Mouse (Mus musculus): ENCODE data around the gene Ccdc114. TPM values are rescaled to one million over a fixed set of nuclear protein-coding genes. Genes with fewer than 3 reads are reported as not detected.

The Ccdc114 gene
- polyA plus RNA-seq, 1 experiment from 2014 or later: 6.0 TPM

- Histone ChIP-seq H3K27ac (no peak overlapping the region), H3K4me1 (peaks cover 7% of the 10 kb centered on the region), H3K36me3 (replicated peaks) (no peaks in the 10 kb centered on the region), H3K27me3 (replicated peaks) (no peaks in the 10 kb centered on the region), H3K4me3 (no peak overlapping the region), H3K9ac (no peak overlapping the region), H3K9me3 (no peaks in the 10 kb centered on the region), H3K4me2 (no peak overlapping the region)
- 89% methylated on average over 12 of the region's 12 CpGs for WGBS
- ATAC-seq (replicated peaks): no peak
Measured at GRCm38 (mm10) chr7:45902481-45903002, 21.3 kb upstream of the Ccdc114 start.

DNA sequence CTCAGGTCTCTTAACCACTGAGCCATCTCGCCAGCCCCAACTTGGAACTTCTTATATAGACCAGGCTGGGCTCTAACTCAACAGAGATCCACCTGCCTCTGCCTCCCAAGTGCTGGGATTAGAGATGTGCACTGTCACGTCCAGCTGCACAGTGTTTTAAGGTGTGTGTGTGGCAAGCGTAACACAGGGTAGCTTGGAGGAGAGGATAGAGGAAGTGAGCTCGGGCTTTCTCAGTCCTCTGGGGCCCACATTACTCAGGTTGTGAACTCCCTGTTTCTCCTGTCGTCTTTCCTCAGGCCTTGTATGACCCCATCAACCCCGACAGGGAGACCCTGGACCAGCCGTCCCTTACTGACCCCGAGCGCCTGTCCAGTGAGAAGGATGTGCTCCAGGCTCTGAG is 17.2 kb upstream of the Ccdc114 start:
- no peak for ATAC-seq (replicated peaks)
- H3K9me3 ChIP-seq: no peaks in the 10 kb centered on the region
- H3K27me3 ChIP-seq (replicated peaks): no peaks in the 10 kb centered on the region
- H3K27ac ChIP-seq: no peak overlapping the region
- peaks cover 15% of the 10 kb centered on the region for H3K36me3 ChIP-seq (replicated peaks)
- H3K4me3 ChIP-seq: no peak overlapping the region
- H3K4me2 ChIP-seq: no peak overlapping the region
- 95% methylated on average over 9 of the region's 9 CpGs for WGBS
- H3K9ac ChIP-seq: no peak overlapping the region
- H3K4me1 ChIP-seq: no peaks in the 10 kb centered on the region

DNA sequence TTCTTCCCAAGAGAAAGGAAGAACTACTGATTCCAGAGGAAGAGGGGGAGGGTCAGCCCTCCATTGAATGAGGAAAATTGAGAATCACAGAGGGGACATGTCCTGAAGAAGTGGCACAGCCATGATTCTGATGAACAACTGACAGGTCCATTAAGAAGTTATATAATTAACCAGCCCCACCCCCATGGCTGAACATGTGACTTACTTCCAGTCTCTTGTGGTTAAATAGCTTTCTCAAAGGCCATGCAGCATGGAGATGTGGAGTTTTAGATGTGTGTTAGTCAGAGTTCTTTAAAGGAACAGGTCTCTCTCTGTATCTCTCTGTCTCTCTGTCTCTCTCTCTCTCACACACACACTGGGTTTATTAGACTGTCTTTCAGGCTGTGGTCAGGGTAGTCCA is 15.5 kb upstream of the Ccdc114 start:
- Histone ChIP-seq H3K4me1 (no peaks in the 10 kb centered on the region), H3K4me3 (no peak overlapping the region), H3K36me3 (replicated peaks) (peaks cover 15% of the 10 kb centered on the region), H3K9ac (no peak overlapping the region), H3K27ac (no peak overlapping the region), H3K9me3 (no peaks in the 10 kb centered on the region), H3K4me2 (no peak overlapping the region), H3K27me3 (replicated peaks) (no peaks in the 10 kb centered on the region)
- no peak for ATAC-seq (replicated peaks)

- Histone ChIP-seq H3K9ac (no peak overlapping the region), H3K36me3 (replicated peaks) (peaks cover 15% of the 10 kb centered on the region), H3K4me2 (no peak overlapping the region), H3K9me3 (no peaks in the 10 kb centered on the region), H3K27ac (no peak overlapping the region), H3K4me3 (no peak overlapping the region), H3K27me3 (replicated peaks) (no peaks in the 10 kb centered on the region), H3K4me1 (no peaks in the 10 kb centered on the region)
- ATAC-seq (replicated peaks): no peak
- 92% methylated on average over 16 of the region's 16 CpGs for WGBS
Measured at GRCm38 (mm10) chr7:45909145-45909544, 14.7 kb upstream of the Ccdc114 start.

- WGBS: 88% methylated on average over 6 of the region's 6 CpGs
- H3K36me3 ChIP-seq (replicated peaks): peaks cover 15% of the 10 kb centered on the region
- no peak overlapping the region for H3K9ac ChIP-seq
- H3K4me3 ChIP-seq: no peak overlapping the region
- peaks cover 25% of the 10 kb centered on the region for H3K4me1 ChIP-seq
- 0 out of 2 replicates have a peak, but pooled peaks cover 1% of the 10 kb centered on the region for H3K27me3 ChIP-seq (replicated peaks)
- no peaks in the 10 kb centered on the region for H3K9me3 ChIP-seq
- ATAC-seq (replicated peaks): no peak
- H3K4me2 ChIP-seq: no peak overlapping the region
- H3K27ac ChIP-seq: no peak overlapping the region
Measured at GRCm38 (mm10) chr7:45914067-45914466, 9.8 kb upstream of the Ccdc114 start.

GRCm38 (mm10) chr7:45915011-45915410 is 8.9 kb upstream of the Ccdc114 start:
- Histone ChIP-seq H3K27ac (no peak overlapping the region), H3K4me2 (no peak overlapping the region), H3K9ac (no peak overlapping the region), H3K4me3 (no peak overlapping the region), H3K9me3 (no peaks in the 10 kb centered on the region), H3K27me3 (replicated peaks) (0 out of 2 replicates have a peak, but pooled peaks cover 3% of the 10 kb centered on the region), H3K4me1 (peaks cover 25% of the 10 kb centered on the region), H3K36me3 (replicated peaks) (peaks cover 8% of the 10 kb centered on the region; the same call in 1 of the 2 replicates)
- 92% methylated on average over 5 of the region's 5 CpGs for WGBS
- ATAC-seq (replicated peaks): no peak

DNA sequence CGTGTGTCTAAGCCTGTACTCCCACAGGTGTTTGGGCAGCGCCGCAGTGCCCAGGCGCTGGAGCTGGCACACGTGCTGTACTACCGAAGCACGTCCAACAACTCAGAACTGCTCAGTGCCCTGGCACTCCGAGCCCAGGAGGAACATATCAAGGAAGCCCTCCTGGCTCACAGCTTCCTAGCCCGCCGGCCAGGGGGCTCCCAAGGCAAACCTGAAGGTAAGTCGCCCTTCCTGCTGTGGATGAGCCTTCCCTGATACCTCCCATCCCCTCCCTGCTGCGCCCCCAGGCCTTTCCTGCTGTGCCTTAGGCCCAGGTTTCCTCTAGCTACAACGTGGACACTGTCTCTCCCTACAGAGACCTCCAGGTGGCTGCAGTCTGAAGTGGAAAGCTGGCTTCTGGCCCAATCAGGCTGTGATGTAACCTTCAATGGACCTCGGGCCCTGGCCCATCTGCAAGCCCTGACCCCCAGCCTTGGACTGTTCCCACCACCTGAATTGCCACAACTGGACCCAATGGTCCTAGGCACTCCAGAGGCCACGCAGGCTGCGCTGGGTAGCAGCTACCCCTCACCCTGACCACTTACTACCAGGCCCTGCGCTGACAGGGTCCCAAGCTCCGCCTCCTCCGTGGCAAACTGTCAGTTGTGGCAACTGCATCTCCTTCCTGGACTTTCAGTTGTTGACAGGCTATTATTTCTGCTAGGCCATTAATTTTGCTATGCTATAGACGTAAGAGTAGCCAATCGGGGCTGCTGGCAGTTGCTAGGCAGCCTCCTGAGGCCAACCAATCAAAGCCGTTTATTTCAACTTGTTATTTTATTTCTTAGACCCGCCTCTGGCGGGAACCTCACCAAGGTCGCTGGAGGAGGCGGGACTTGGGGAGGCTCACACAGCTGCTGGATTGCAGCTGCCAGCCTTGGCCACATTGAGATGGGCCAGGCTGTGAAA is 7.5 kb upstream of the Ccdc114 start:
- Histone ChIP-seq H3K4me2 (peak overlapping the region; percentile 60), H3K27ac (peak overlapping the region; percentile 88), H3K36me3 (replicated peaks) (no peaks in the 10 kb centered on the region), H3K9ac (peak overlapping the region; percentile 40), H3K4me3 (peak overlapping the region; percentile 31), H3K4me1 (peaks cover 25% of the 10 kb centered on the region), H3K27me3 (replicated peaks) (0 out of 2 replicates have a peak, but pooled peaks cover 3% of the 10 kb centered on the region), H3K9me3 (no peaks in the 10 kb centered on the region)
- WGBS: 32% methylated on average over 26 of the region's 26 CpGs
- peak; percentile 89 for ATAC-seq (replicated peaks)

GRCm38 (mm10) chr7:45917004-45917704 is 6.7 kb upstream of the Ccdc114 start:
- Histone ChIP-seq H3K27ac (peak overlapping the region; percentile 88), H3K9ac (peak overlapping the region; percentile 27; the same call in 1 of the 2 replicates), H3K36me3 (replicated peaks) (no peaks in the 10 kb centered on the region), H3K4me1 (peaks cover 25% of the 10 kb centered on the region), H3K9me3 (no peaks in the 10 kb centered on the region), H3K4me3 (peak overlapping the region; percentile 31), H3K27me3 (replicated peaks) (0 out of 2 replicates have a peak, but pooled peaks cover 3% of the 10 kb centered on the region), H3K4me2 (peak overlapping the region; percentile 60)
- peak; percentile 9 for ATAC-seq (replicated peaks)
- WGBS: 38% methylated on average over 13 of the region's 13 CpGs

GRCm38 (mm10) chr7:45917926-45918325 is 5.9 kb upstream of the Ccdc114 start:
- peaks cover 32% of the 10 kb centered on the region for H3K4me1 ChIP-seq
- H3K9me3 ChIP-seq: no peaks in the 10 kb centered on the region
- H3K9ac ChIP-seq: no peak overlapping the region
- H3K36me3 ChIP-seq (replicated peaks): no peaks in the 10 kb centered on the region
- 0 out of 2 replicates have a peak, but pooled peaks cover 3% of the 10 kb centered on the region for H3K27me3 ChIP-seq (replicated peaks)
- 85% methylated on average over 15 of the region's 15 CpGs for WGBS
- H3K4me2 ChIP-seq: no peak overlapping the region
- no peak overlapping the region for H3K4me3 ChIP-seq
- ATAC-seq (replicated peaks): no peak
- no peak overlapping the region for H3K27ac ChIP-seq

DNA sequence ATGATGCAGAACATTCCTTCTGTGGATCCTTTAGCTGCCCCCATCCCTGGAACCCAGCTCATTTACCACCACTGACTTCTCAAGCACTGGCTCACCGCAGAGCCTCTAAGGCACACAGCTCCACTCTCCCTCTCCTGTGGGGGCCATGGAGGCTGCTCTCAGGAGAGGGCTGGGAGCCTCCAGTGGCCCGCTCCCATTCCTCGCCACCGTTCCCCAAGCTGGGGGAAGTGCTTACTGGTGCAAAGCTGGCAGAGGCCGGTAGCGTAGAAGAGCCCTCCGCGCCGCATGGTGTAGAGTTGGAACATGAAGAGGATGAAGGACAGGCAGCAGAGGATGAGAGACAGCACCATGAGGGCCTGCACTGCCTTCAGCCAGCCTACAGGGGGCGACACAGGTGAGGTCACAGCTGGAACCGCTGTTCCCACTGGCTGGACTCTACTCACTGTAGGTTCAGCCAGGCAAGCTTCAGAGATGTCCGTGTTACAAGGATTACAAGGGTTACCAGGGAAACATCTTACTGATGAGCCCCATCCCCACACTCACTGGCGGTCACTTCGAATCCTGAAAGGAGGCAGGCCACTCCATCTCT is 4.7 kb upstream of the Ccdc114 start:
- H3K4me1 ChIP-seq: peaks cover 38% of the 10 kb centered on the region
- H3K27ac ChIP-seq: no peak overlapping the region
- H3K4me2 ChIP-seq: no peak overlapping the region
- no peak overlapping the region for H3K9ac ChIP-seq
- WGBS: 57% methylated on average over 14 of the region's 14 CpGs
- H3K27me3 ChIP-seq (replicated peaks): 0 out of 2 replicates have a peak, but pooled peaks cover 3% of the 10 kb centered on the region
- no peaks in the 10 kb centered on the region for H3K36me3 ChIP-seq (replicated peaks)
- no peaks in the 10 kb centered on the region for H3K9me3 ChIP-seq
- H3K4me3 ChIP-seq: no peak overlapping the region
- no peak for ATAC-seq (replicated peaks)

DNA sequence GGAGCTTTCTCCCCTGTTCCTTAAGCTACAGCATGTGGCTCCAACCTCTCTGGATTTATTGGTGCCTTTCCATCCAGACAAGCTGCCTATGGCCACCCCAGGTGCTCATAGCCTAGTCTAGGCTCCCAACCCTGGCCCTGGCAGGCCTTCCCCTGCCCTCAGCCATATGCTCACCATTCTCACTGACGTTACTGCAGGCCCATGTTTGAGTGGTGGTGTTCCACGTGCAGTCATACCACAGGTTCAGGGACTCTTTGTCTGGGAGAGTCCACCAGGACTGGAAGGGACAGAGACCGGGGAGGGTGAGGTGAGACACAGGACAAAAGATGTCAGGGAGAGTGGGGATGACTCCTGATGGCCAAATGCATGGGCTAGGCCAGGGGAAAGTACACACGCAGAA is 4.1 kb upstream of the Ccdc114 start:
- H3K4me1 ChIP-seq: peaks cover 40% of the 10 kb centered on the region
- H3K36me3 ChIP-seq (replicated peaks): no peaks in the 10 kb centered on the region
- no peak overlapping the region for H3K9ac ChIP-seq
- no peak overlapping the region for H3K27ac ChIP-seq
- H3K4me2 ChIP-seq: no peak overlapping the region
- no peaks in the 10 kb centered on the region for H3K9me3 ChIP-seq
- ATAC-seq (replicated peaks): no peak
- 90% methylated on average over 4 of the region's 4 CpGs for WGBS
- no peak overlapping the region for H3K4me3 ChIP-seq
- 0 out of 2 replicates have a peak, but pooled peaks cover 3% of the 10 kb centered on the region for H3K27me3 ChIP-seq (replicated peaks)

Data from midbrain, embryonic 15.5 days (tissue).